Mouse (Mus musculus): ENCODE measurements at regions not wholly inside any gene's neighbourhood (a gene's known extent, or its start where the extent isn't known, plus 50 kb on each side); places are given as distances from the start of the nearest gene placed in this dataset.
"Not testable (repeated sequence)": the region's sequence is repeated elsewhere in the genome, so short reads cannot be mapped to it uniquely, and the experiment has no call there.

DNA sequence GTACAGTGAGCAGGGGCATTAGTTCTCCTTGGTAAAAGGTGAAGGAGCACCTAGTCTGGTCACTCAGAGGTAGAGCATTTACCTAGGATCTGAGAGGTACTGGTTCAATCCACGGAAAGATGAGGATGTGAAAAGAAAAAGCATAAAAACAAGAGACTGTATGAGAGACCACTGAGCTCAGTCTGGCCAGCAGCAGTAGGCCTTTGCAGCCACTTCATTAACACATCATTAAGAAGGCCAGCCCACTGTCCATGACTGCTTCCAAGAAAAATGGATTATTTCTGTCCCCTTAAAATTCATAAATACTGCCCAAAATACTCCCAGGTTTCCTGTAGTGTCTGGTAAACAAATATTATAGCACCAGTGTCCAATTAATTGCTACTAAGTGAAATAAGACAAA lies 499.3 kb upstream of the 4930578C19Rik start:
- no peak for DNase-seq (ENCODE audit: low read depth)

DNA sequence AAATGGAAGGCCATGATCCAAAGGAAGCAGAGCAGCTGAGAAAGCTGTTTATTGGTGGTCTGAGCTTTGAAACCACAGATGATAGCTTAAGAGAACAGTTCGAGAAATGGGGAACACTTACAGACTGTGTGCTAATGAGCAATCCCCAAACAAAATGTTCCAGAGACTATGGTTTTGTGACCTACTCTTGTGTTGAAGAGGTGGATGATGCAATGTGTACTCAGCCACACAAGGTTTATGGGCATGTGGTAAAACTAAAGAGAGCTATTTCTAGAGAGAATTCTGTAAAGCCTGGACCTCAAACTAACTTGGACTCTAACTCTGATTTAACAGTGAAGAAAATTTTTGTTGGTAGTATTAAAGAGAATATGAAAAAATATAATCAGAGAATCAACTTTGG lies 481.4 kb upstream of the 4930578C19Rik start:
- peak; percentile 5 for DNase-seq (ENCODE audit: low read depth)

GRCm38 (mm10) chrX:18933340-18933739 lies 472.1 kb upstream of the 4930578C19Rik start:
- DNase-seq (ENCODE audit: low read depth) = no peak

- no peak for DNase-seq (ENCODE audit: low read depth)
Measured at GRCm38 (mm10) chrX:18923084-18923483, 461.9 kb upstream of the 4930578C19Rik start.

DNA sequence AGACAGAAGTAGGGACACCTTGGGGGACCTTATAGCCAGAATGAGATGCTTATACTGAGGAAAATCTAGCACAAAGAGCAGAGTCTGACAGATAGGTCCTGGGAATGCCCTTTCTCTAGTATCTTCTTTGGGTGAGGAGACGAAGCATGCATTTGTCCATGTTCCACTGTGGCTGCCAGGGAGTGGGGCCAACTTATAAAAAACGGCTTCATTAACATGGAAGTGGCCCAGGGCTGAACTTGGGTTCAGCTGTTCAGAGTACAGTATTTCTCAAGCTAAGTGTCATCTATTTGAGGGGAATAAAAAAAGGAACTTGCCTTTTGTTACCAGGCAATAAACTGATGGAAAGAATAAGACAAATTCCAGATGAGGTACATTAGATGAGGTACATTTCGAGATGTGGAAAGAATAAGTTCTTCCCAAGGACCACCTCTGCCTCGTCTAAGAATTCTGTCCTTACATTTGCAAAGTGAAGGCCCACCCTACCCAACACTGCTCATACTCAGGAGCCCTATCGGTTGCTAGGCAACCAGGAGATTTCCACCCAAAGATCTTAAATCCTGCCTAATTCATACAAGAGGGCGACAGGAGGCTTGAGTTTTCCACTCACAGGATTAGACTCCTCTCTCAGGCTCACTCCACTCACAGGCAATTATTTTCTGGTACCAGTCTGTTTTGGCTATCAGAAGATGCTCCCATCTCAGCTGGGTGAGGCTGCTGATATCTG lies 460.3 kb upstream of the 4930578C19Rik start:
- no peak for DNase-seq (ENCODE audit: low read depth)

DNA sequence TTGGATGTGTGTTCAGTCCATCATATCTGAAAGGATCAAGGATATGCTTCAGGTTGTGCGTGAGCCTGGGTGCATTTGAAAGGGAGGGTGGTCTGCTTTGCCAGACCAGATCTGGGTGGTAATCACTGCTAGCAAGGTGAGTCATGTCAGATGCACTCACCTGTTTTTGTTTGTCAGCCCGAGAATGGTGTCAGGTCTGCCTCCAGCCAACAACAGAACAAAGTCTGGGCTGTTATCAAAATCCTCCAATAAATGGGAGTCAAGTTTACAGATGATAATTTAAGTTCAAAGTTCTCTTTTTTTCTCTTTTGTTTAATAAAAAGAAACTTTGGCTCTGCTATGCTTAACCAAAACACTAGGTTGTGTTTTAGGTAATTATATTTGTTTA lies 421.6 kb upstream of the 4930578C19Rik start:
- DNase-seq (ENCODE audit: low read depth) = no peak

DNA sequence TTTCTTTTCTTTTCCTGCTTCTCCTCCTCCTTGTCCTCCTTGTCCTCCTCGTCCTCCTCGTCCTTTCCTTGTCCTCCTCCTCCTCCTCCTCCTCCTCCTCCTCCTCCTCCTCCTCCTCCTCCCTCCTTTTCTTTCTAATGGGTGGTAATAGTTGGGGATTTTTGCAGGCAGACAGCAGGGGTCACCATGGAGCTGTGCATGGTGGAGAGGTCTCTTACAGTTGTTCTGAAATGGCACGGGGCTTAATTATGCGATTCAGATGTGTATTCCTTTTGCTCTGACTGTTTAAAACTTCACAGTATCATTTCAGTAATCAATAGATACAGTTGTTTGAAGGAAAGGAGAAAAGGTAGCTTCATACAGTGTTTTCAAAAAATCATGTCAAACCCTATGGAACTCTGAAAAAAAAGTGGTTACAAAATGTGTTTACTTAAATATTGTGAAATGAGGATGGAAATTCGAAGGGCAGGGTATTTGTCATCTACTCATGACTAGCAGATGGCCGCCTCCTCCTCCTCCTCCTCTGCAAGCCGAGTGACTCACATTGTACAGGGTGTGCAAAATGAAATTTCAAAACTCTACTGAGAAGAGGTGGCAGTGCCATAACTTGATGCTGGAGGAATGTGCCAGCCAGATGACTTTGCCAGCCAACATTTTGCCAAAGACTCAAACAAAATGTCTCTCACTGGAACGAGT lies 421.0 kb upstream of the 4930578C19Rik start:
- DNase-seq (ENCODE audit: low read depth) = no peak

DNA sequence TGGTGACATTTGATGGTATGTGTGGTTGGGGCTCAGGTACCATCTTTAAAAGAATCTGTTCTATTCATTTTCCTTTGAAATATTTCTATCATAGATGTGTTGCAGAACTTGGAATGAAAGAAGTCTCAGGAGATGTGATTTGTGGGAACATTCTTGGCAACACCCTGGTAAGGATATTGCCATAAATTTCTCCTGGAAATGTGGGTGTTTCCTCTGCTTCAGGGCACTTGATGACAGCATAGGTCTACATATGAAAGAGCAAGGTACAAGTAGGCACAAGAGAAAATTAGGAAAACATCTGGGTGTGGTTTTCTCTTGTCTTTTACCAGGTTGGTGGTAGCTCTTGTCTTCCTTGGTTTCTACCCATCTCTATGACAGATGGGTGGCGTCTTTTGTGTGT lies 414.5 kb upstream of the 4930578C19Rik start:
- DNase-seq (ENCODE audit: low read depth) = no peak

- DNase-seq (ENCODE audit: low read depth) = peak; percentile 50
Measured at GRCm38 (mm10) chrX:18874051-18874450, 412.9 kb upstream of the 4930578C19Rik start.

DNA sequence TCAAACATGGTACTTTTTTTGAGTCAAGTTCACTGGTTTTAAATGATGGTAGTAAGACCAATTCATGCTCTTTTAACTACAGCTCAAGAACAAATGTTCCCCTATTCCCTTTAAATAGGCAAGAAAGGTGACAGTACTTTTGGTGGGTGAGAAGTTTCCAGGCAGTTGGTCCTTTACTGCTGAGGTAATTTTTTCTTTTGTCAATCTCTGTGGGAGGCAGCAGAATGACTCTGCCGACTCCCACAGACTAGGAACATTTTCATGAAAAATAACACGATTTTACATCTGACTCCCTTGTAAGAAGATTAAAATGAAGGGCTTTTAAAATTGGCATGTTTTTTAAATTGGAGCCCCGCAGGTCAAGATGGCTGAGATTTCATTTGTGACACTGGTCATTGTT lies 377.5 kb upstream of the 4930578C19Rik start:
- no peak for DNase-seq (ENCODE audit: low read depth)

GRCm38 (mm10) chrX:18824971-18825370 lies 363.8 kb upstream of the 4930578C19Rik start:
- DNase-seq (ENCODE audit: low read depth) = not testable (repeated sequence)

- DNase-seq (ENCODE audit: low read depth) = no peak
Measured at GRCm38 (mm10) chrX:18814441-18814973, 353.3 kb upstream of the 4930578C19Rik start.
